Mouse (Mus musculus): ENCODE measurements around the gene Traf4. TPM values are rescaled to one million over a fixed set of nuclear protein-coding genes. Genes with fewer than 3 reads are reported as not detected.

The Traf4 gene
- polyA plus RNA-seq, 1 experiment from 2014 or later = 56.5 TPM

DNA sequence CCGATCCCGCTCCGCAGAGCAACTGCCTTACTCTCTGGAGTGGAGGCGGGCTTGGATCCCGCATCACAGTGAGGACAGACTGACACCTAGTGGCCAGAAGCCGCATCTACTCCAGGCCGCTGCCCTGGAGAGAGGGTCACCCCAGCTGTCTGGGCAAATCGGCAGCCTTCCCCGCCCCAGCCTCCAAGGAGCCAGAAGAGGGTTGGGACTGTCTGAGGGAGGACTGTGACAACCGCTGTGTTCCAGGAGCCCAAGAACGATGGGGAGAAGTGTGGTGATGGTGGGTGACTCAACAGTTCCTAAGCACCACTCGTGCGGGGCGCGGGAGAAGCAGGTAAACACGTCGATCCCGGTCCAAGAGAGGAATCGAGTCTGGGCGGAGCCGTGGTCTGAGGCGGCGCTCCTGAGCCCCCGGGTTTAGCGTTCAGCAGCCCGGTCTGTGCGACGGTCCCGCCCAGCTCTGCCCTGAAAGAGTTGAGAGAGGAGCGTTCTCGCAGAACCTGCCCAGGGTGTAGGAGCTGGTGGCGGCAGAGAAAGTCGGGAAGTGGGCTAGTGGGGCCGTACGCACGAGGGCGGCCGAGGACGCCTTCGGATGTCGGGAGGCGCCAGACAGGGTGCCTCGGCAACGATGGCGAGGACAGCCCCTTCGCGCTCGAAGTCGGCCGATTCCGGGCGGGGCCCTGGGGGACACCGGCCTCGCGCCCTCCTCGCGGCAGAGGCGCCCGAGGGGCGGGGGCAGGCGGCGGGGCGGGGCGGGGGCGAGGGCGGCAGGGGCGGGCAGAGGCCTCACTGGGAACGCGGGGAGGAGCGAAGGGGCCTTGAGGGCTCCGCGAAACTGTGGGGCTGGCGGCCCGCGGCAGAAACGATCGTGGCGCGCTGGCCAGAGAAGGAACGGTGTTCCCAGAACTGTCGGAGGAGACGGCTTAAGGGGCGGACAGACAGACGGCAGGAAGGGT lies 12.8 kb upstream of the Traf4 start:
- H3K4me1 ChIP-seq (ENCODE audit: control insufficient read depth, insufficient read depth, low read length) = peaks cover 32% of the 10 kb centered on the region
- H3K27me3 ChIP-seq (ENCODE audit: control insufficient read depth, insufficient read depth, low read length) = no peaks in the 10 kb centered on the region
- H3K27ac ChIP-seq (ENCODE audit: low read depth, low read length) = peak overlapping the region; percentile 78
- peak overlapping the region; percentile 41 for H3K9ac ChIP-seq (replicated peaks; ENCODE audit: low read depth, low read length)
- 0% methylated on average over 67 of the region's 84 CpGs for WGBS
- H3K4me3 ChIP-seq (ENCODE audit: low read depth, low read length) = peak overlapping the region; percentile 53
- H3K36me3 ChIP-seq (ENCODE audit: control insufficient read depth, insufficient read depth, low read length) = peaks cover 24% of the 10 kb centered on the region
- H3K4me2 ChIP-seq (ENCODE audit: low read depth, low read length) = peak overlapping the region; percentile 53
- ATAC-seq (ENCODE audit: low read depth) = peak; percentile 87
- no peaks in the 10 kb centered on the region for H3K9me3 ChIP-seq (ENCODE audit: control insufficient read depth, low read length)

DNA sequence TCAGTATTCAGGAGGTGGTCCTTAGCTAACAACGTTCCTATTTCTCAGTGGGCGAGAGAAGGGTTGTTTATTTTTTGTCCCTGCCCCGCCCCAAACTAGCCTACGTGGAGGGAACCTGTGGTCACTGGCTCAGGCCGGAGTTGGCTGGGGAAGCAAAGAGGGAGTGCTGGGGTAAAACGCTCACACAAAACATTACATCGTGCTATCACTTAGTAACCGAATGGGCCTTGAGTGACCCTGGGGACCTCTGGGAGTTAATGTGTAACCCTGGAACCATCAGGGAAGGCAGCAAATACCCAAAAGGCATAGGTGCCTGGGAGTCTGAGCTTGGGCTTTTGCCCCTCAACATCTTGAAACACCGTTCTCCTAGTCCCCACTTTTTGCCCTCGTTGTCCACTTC lies 12.0 kb upstream of the Traf4 start:
- 3% methylated on average over 10 of the region's 10 CpGs for WGBS

DNA sequence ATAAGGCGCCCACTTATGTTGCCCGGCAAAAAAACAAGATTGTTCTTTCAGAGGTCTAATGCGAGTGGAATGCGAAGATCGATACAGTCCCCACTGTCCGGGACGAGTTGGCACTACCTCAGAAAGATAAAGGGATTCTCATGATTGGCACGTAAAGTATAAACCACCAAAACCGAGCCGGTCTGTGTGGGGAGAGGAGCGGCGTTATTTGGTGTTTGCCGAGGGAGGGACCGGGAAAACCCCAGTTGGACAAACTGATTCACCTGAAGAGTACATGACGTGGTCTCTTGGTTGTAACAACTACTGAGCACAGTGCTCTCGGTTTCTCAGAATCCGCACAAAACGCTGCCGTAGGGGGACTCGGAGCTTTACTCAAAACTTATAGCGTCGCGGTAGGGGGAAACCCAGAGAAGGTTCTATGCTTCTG lies 11.5 kb upstream of the Traf4 start:
- H3K36me3 ChIP-seq (ENCODE audit: control insufficient read depth, insufficient read depth, low read length) = peaks cover 24% of the 10 kb centered on the region
- no peaks in the 10 kb centered on the region for H3K9me3 ChIP-seq (ENCODE audit: control insufficient read depth, low read length)
- 0 out of 2 replicates have a peak overlapping the region, but pooled peaks have one; percentile 44 for H3K9ac ChIP-seq (replicated peaks; ENCODE audit: low read depth, low read length)
- H3K4me1 ChIP-seq (ENCODE audit: control insufficient read depth, insufficient read depth, low read length) = peaks cover 26% of the 10 kb centered on the region
- no peak overlapping the region for H3K27ac ChIP-seq (ENCODE audit: low read depth, low read length)
- no peak for ATAC-seq (ENCODE audit: low read depth)
- H3K4me3 ChIP-seq (ENCODE audit: low read depth, low read length) = peak overlapping the region; percentile 53
- peak overlapping the region; percentile 53 for H3K4me2 ChIP-seq (ENCODE audit: low read depth, low read length)
- WGBS = under 1% methylated on average over 23 of the region's 23 CpGs
- H3K27me3 ChIP-seq (ENCODE audit: control insufficient read depth, insufficient read depth, low read length) = no peaks in the 10 kb centered on the region

More for the DNA sequence above, 12.0 kb upstream of the Traf4 start:
- Histone ChIP-seq H3K4me2 (ENCODE audit: low read depth, low read length) (peak overlapping the region; percentile 53), H3K9me3 (ENCODE audit: control insufficient read depth, low read length) (no peaks in the 10 kb centered on the region), H3K27ac (ENCODE audit: low read depth, low read length) (peak overlapping the region; percentile 4; the same call in 1 of the 2 replicates), H3K4me1 (ENCODE audit: control insufficient read depth, insufficient read depth, low read length) (peaks cover 31% of the 10 kb centered on the region), H3K4me3 (ENCODE audit: low read depth, low read length) (peak overlapping the region; percentile 53), H3K36me3 (ENCODE audit: control insufficient read depth, insufficient read depth, low read length) (peaks cover 24% of the 10 kb centered on the region), H3K9ac (replicated peaks; ENCODE audit: low read depth, low read length) (no peak overlapping the region), H3K27me3 (ENCODE audit: control insufficient read depth, insufficient read depth, low read length) (no peaks in the 10 kb centered on the region)
- no peak; the same call in 1 of the 2 replicates for ATAC-seq (ENCODE audit: low read depth)

DNA sequence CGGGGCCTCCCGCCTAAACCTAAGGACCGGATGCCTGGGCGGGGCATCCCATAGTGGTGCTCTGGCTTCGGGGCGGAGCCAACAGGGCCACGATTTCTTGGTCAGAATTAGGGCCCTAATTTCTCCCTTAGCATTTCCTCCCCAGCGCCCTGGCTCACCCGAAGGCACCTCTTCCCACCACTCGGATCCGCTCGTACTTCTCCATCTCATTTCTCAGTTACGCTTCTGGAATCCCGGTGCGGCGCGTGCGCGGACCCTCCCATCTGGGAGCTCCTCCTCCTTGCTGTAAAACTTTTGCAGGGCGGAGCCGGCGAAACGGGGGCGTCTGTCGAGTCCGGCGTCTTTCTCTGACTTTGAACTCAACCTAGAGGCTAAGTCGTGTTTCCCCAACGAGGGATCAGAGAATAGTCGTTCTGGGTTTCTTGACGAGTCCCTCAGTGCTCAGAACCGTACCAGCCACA lies 11.0 kb upstream of the Traf4 start, which contains the start of the genes Nek8 and Tlcd1:
TSS of gene Nek8 (minus strand) at position 274 of the 461 bp plus-strand sequence.
TSS of gene Tlcd1 (plus strand) at position 310 of the 461 bp plus-strand sequence.
- Histone ChIP-seq H3K9ac (replicated peaks; ENCODE audit: low read depth, low read length) (peak within 1 kb of the TSS; percentile 44; the same call in 1 of the 2 replicates), H3K9me3 (ENCODE audit: control insufficient read depth, low read length) (no peaks in the 10 kb centered on the region), H3K4me1 (ENCODE audit: control insufficient read depth, insufficient read depth, low read length) (peaks cover 22% of the 10 kb centered on the region), H3K4me2 (ENCODE audit: low read depth, low read length) (peak within 1 kb of the TSS; percentile 53), H3K4me3 (ENCODE audit: low read depth, low read length) (peak within 1 kb of the TSS; percentile 53), H3K27me3 (ENCODE audit: control insufficient read depth, insufficient read depth, low read length) (no peaks in the 10 kb centered on the region), H3K36me3 (ENCODE audit: control insufficient read depth, insufficient read depth, low read length) (peaks cover 23% of the 10 kb centered on the region), H3K27ac (ENCODE audit: low read depth, low read length) (0 out of 2 replicates have a peak within 1 kb of the TSS, but pooled peaks have one; percentile 48)
- 0% methylated on average over 32 of the region's 32 CpGs for WGBS
- no peak; the same call in 1 of the 2 replicates for ATAC-seq (ENCODE audit: low read depth)

- 9% methylated on average over 9 of the region's 10 CpGs for WGBS
- no peaks in the 10 kb centered on the region for H3K9me3 ChIP-seq (ENCODE audit: control insufficient read depth, low read length)
- H3K4me1 ChIP-seq (ENCODE audit: control insufficient read depth, insufficient read depth, low read length) = peaks cover 19% of the 10 kb centered on the region
- H3K36me3 ChIP-seq (ENCODE audit: control insufficient read depth, insufficient read depth, low read length) = peaks cover 17% of the 10 kb centered on the region
- peak overlapping the region; percentile 53 for H3K4me2 ChIP-seq (ENCODE audit: low read depth, low read length)
- H3K27me3 ChIP-seq (ENCODE audit: control insufficient read depth, insufficient read depth, low read length) = no peaks in the 10 kb centered on the region
- 0 out of 2 replicates have a peak overlapping the region, but pooled peaks have one; percentile 48 for H3K27ac ChIP-seq (ENCODE audit: low read depth, low read length)
- no peak for ATAC-seq (ENCODE audit: low read depth)
- peak overlapping the region; percentile 53 for H3K4me3 ChIP-seq (ENCODE audit: low read depth, low read length)
- peak overlapping the region; percentile 44; the same call in 1 of the 2 replicates for H3K9ac ChIP-seq (replicated peaks; ENCODE audit: low read depth, low read length)
Measured at GRCm38 (mm10) chr11:78175771-78176401, 10.5 kb upstream of the Traf4 start.

DNA sequence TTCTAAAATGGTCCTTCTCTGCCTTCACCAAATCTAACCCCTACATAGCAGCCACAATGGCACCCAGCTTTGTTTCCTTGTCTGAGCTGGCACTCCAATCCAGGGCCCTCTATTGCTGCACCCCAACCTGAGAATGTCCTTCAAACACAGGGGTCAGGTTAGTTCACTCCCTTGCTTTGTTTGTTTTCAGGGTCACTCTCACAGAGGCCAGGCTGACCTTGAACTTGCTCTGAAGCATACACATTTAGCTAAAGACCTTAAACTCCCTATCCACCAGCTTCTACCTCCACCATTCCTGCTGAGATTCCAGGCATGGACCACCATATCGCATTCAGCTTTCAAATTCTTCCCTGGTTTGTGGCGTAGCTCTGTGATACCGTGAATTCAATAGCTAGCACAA lies 9.1 kb upstream of the Traf4 start:
- no peak overlapping the region for H3K27ac ChIP-seq (ENCODE audit: low read depth, low read length)
- H3K4me2 ChIP-seq (ENCODE audit: low read depth, low read length) = no peak overlapping the region
- WGBS = 97% methylated on average over 3 of the region's 3 CpGs
- no peak for ATAC-seq (ENCODE audit: low read depth)
- no peak overlapping the region for H3K9ac ChIP-seq (replicated peaks; ENCODE audit: low read depth, low read length)
- peaks cover 4% of the 10 kb centered on the region; the same call in 1 of the 2 replicates for H3K36me3 ChIP-seq (ENCODE audit: control insufficient read depth, insufficient read depth, low read length)
- H3K9me3 ChIP-seq (ENCODE audit: control insufficient read depth, low read length) = no peaks in the 10 kb centered on the region
- peaks cover 18% of the 10 kb centered on the region for H3K4me1 ChIP-seq (ENCODE audit: control insufficient read depth, insufficient read depth, low read length)
- H3K4me3 ChIP-seq (ENCODE audit: low read depth, low read length) = no peak overlapping the region
- no peaks in the 10 kb centered on the region for H3K27me3 ChIP-seq (ENCODE audit: control insufficient read depth, insufficient read depth, low read length)

GRCm38 (mm10) chr11:78172748-78173383 lies 7.5 kb upstream of the Traf4 start:
- no peak for ATAC-seq (ENCODE audit: low read depth)
- Histone ChIP-seq H3K4me3 (ENCODE audit: low read depth, low read length) (no peak overlapping the region), H3K27ac (ENCODE audit: low read depth, low read length) (no peak overlapping the region), H3K4me2 (ENCODE audit: low read depth, low read length) (no peak overlapping the region), H3K4me1 (ENCODE audit: control insufficient read depth, insufficient read depth, low read length) (peaks cover 10% of the 10 kb centered on the region; the same call in 1 of the 2 replicates), H3K27me3 (ENCODE audit: control insufficient read depth, insufficient read depth, low read length) (no peaks in the 10 kb centered on the region), H3K9ac (replicated peaks; ENCODE audit: low read depth, low read length) (no peak overlapping the region), H3K9me3 (ENCODE audit: control insufficient read depth, low read length) (no peaks in the 10 kb centered on the region), H3K36me3 (ENCODE audit: control insufficient read depth, insufficient read depth, low read length) (no peaks in the 10 kb centered on the region)
- WGBS = 87% methylated on average over 19 of the region's 19 CpGs

GRCm38 (mm10) chr11:78172034-78172747 lies 6.8 kb upstream of the Traf4 start:
- H3K4me2 ChIP-seq (ENCODE audit: low read depth, low read length) = no peak overlapping the region
- H3K4me1 ChIP-seq (ENCODE audit: control insufficient read depth, insufficient read depth, low read length) = peaks cover 5% of the 10 kb centered on the region; the same call in 1 of the 2 replicates
- no peaks in the 10 kb centered on the region for H3K27me3 ChIP-seq (ENCODE audit: control insufficient read depth, insufficient read depth, low read length)
- no peaks in the 10 kb centered on the region for H3K9me3 ChIP-seq (ENCODE audit: control insufficient read depth, low read length)
- H3K36me3 ChIP-seq (ENCODE audit: control insufficient read depth, insufficient read depth, low read length) = no peaks in the 10 kb centered on the region
- H3K27ac ChIP-seq (ENCODE audit: low read depth, low read length) = no peak overlapping the region
- 79% methylated on average over 16 of the region's 16 CpGs for WGBS
- no peak overlapping the region for H3K9ac ChIP-seq (replicated peaks; ENCODE audit: low read depth, low read length)
- no peak overlapping the region for H3K4me3 ChIP-seq (ENCODE audit: low read depth, low read length)
- no peak for ATAC-seq (ENCODE audit: low read depth)
